Mouse (Mus musculus) heart, adult 2 months (tissue): ENCODE measurements at regions not wholly inside any gene's neighbourhood (a gene's known extent, or its start where the extent isn't known, plus 50 kb on each side); places are given as distances from the start of the nearest gene placed in this dataset.

Experiments
- DNase-seq, 2 experiments: peaks; one replicate each; pipeline ENCODE4 v3.0.0; 2021
- H3K27ac ChIP-seq: fragments of 200-600 bp; 2 replicates; pipeline ENCODE4 v1.8.1; 2022
- H3K27me3 ChIP-seq: fragments of 200-500 bp; 2 replicates; pipeline ENCODE4 v1.6.1; 2012; ENCODE audit warnings: mild to moderate bottlenecking, low read length, inconsistent platforms, mixed read lengths; ENCODE audit not compliant: control insufficient read depth, insufficient read depth
- H3K36me3 ChIP-seq: fragments of 200-500 bp; 2 replicates; pipeline ENCODE4 v1.6.1; 2012; ENCODE audit warnings: low read length, inconsistent platforms; ENCODE audit not compliant: control insufficient read depth, insufficient read depth
- H3K4me1 ChIP-seq: fragments of 200-500 bp; 2 replicates; pipeline ENCODE4 v1.6.1; 2011; ENCODE audit warnings: low read length; ENCODE audit not compliant: control insufficient read depth, insufficient read depth
- H3K4me3 ChIP-seq: fragments of 200-600 bp; 2 replicates; pipeline ENCODE4 v1.8.1; 2022
- H3K79me2 ChIP-seq: fragments of 200-500 bp; replicated peaks from 2 replicates; pipeline ENCODE4 v1.6.1; 2012; ENCODE audit warnings: mild to moderate bottlenecking, inconsistent platforms, low read length, moderate library complexity, mixed read lengths; ENCODE audit not compliant: control insufficient read depth, insufficient read depth
- H3K9ac ChIP-seq: fragments of 200-500 bp; 2 replicates; pipeline ENCODE4 v1.6.1; 2012; ENCODE audit warnings: low read depth, mild to moderate bottlenecking, control low read depth, inconsistent platforms, low read length, mixed read lengths
- CTCF ChIP-seq: fragments of 200-600 bp; IDR thresholded peaks from 2 replicates; pipeline ENCODE4 v1.8.1; 2022; ENCODE audit warnings: antibody characterized with exemption, mild to moderate bottlenecking, moderate library complexity
- EP300 ChIP-seq: fragments of 200-500 bp; IDR thresholded peaks from 2 replicates; pipeline ENCODE4 v1.6.1; 2011; ENCODE audit warnings: low read depth, low read length, control low read depth; ENCODE audit not compliant: insufficient read depth
- POLR2A ChIP-seq: fragments of 200-500 bp; IDR thresholded peaks from 2 replicates; pipeline ENCODE4 v1.6.1; 2011; ENCODE audit warnings: mild to moderate bottlenecking, low read depth, low read length, control low read depth; ENCODE audit not compliant: insufficient read depth
- WGBS: fragments of 180-500 bp; shearing (Covaris S2); methylation state at CpG from one replicate; pipeline ENCODE4 v1.1.7; 2018; 5-methylcytosine and 5-hydroxymethylcytosine counted together
- intact Hi-C: fragments of 180-260 bp; cut with DNase I; formaldehyde crosslinking; loops from one replicate; pipeline ENCODE4 v1.15.1; 2025

GRCm38 (mm10) chr1:75877209-75877608 is 331.1 kb downstream of the Slc4a3 start:
- no peak overlapping the region for H3K4me3 ChIP-seq
- H3K27me3 ChIP-seq = no peaks in the 10 kb centered on the region
- no peaks in the 10 kb centered on the region for H3K36me3 ChIP-seq
- H3K79me2 ChIP-seq = no peaks in the 10 kb centered on the region
- no peaks in the 10 kb centered on the region for H3K4me1 ChIP-seq
- TF ChIP-seq EP300 (no peak), CTCF (no peak), POLR2A (no peak)
- intact Hi-C loops = no loop called here
- 72% methylated on average over 5 of the region's 5 CpGs for WGBS
- DNase-seq = no peak
- no peak overlapping the region for H3K27ac ChIP-seq
- no peak overlapping the region for H3K9ac ChIP-seq

- DNase-seq = no peak
- intact Hi-C loops = no loop called here
- H3K36me3 ChIP-seq = no peaks in the 10 kb centered on the region
- no peaks in the 10 kb centered on the region for H3K27me3 ChIP-seq
- H3K4me3 ChIP-seq = no peak overlapping the region
- no peak overlapping the region for H3K9ac ChIP-seq
- H3K4me1 ChIP-seq = no peaks in the 10 kb centered on the region
- no peak for TF ChIP-seq EP300
- no peak overlapping the region for H3K27ac ChIP-seq
- WGBS = 32% methylated on average over 7 of the region's 7 CpGs
- H3K79me2 ChIP-seq = no peaks in the 10 kb centered on the region
Observed at GRCm38 (mm10) chr1:75885632-75886031, 339.6 kb downstream of the Slc4a3 start.

GRCm38 (mm10) chr1:75888499-75889208 is 342.6 kb downstream of the Slc4a3 start:
- no peaks in the 10 kb centered on the region for H3K36me3 ChIP-seq
- intact Hi-C loops = no loop called here
- no peak for TF ChIP-seq POLR2A
- TF ChIP-seq EP300 = no peak
- no peak for TF ChIP-seq CTCF
- WGBS = 37% methylated on average over 9 of the region's 9 CpGs
- H3K9ac ChIP-seq = no peak overlapping the region
- H3K27me3 ChIP-seq = no peaks in the 10 kb centered on the region
- H3K4me3 ChIP-seq = no peak overlapping the region
- no peaks in the 10 kb centered on the region for H3K4me1 ChIP-seq
- DNase-seq = no peak
- H3K79me2 ChIP-seq = no peaks in the 10 kb centered on the region
- H3K27ac ChIP-seq = no peak overlapping the region

- Histone ChIP-seq H3K27me3 (no peaks in the 10 kb centered on the region), H3K4me3 (no peak overlapping the region), H3K27ac (no peak overlapping the region), H3K9ac (no peak overlapping the region), H3K79me2 (no peaks in the 10 kb centered on the region), H3K4me1 (no peaks in the 10 kb centered on the region), H3K36me3 (no peaks in the 10 kb centered on the region)
- DNase-seq = no peak
- TF ChIP-seq CTCF = no peak
- TF ChIP-seq EP300 = no peak
- TF ChIP-seq POLR2A = no peak
- intact Hi-C loops = no loop called here
- 71% methylated on average over 4 of the region's 4 CpGs for WGBS
Observed at GRCm38 (mm10) chr1:75889847-75890591, 344.0 kb downstream of the Slc4a3 start.

- H3K79me2 ChIP-seq = no peaks in the 10 kb centered on the region
- H3K4me1 ChIP-seq = no peaks in the 10 kb centered on the region
- no peak overlapping the region for H3K4me3 ChIP-seq
- no peak for TF ChIP-seq POLR2A
- no peak for TF ChIP-seq EP300
- no peak for TF ChIP-seq CTCF
- intact Hi-C loops = no loop called here
- no peak overlapping the region for H3K27ac ChIP-seq
- H3K9ac ChIP-seq = no peak overlapping the region
- DNase-seq = no peak
- 88% methylated on average over 10 of the region's 10 CpGs for WGBS
- no peaks in the 10 kb centered on the region for H3K27me3 ChIP-seq
- H3K36me3 ChIP-seq = no peaks in the 10 kb centered on the region
Observed at GRCm38 (mm10) chr1:75890636-75891276, 344.7 kb downstream of the Slc4a3 start.

- no peak overlapping the region for H3K9ac ChIP-seq
- no peak overlapping the region for H3K4me3 ChIP-seq
- H3K79me2 ChIP-seq = no peaks in the 10 kb centered on the region
- WGBS = 88% methylated on average over 1 of the region's 1 CpGs
- TF ChIP-seq EP300 = no peak
- no peak for TF ChIP-seq POLR2A
- TF ChIP-seq CTCF = no peak
- no peaks in the 10 kb centered on the region for H3K27me3 ChIP-seq
- no peak for DNase-seq
- intact Hi-C loops = no loop called here
- no peak overlapping the region for H3K27ac ChIP-seq
- no peaks in the 10 kb centered on the region for H3K4me1 ChIP-seq
- H3K36me3 ChIP-seq = no peaks in the 10 kb centered on the region
Observed at GRCm38 (mm10) chr1:75895550-75895949, 349.5 kb downstream of the Slc4a3 start.
